ENCODE assay signal across 8 mouse cellular contexts in genomic region chr7:29171562-29172097, GRCm38 (mm10). TPM values are rescaled to one million over a fixed set of nuclear protein-coding genes. Genes with fewer than 3 reads are reported as not detected.
DNase-seq lines count a peak whose midpoint lies in the region; ATAC-seq lines count a peak whose summit lies in the region.

No protein-coding gene starts in this region.

- H3K27ac ChIP-seq in lung, embryonic 15.5 days: no peak overlapping the region
- no peak overlapping the region for H3K27ac ChIP-seq in embryonic facial prominence, embryonic 15.5 days (replicated peaks)
- no peak overlapping the region for H3K27ac ChIP-seq in limb, embryonic 12.5 days

- peak overlapping the region; percentile 44 for H3K9ac ChIP-seq in lung, embryonic 15.5 days
- peak overlapping the region; percentile 4; the same call in 1 of the 2 replicates for H3K9ac ChIP-seq in embryonic facial prominence, embryonic 15.5 days
- peak overlapping the region; percentile 56 for H3K9ac ChIP-seq in limb, embryonic 12.5 days (replicated peaks)

- H3K4me3 ChIP-seq in lung, embryonic 15.5 days: peak overlapping the region; percentile 61
- H3K4me3 ChIP-seq in embryonic facial prominence, embryonic 15.5 days (replicated peaks): peak overlapping the region; percentile 65
- peak overlapping the region; percentile 60 for H3K4me3 ChIP-seq in limb, embryonic 12.5 days (replicated peaks)

- no peak for DNase-seq in lung, adult 18-20 months
- peak; percentile 17 for DNase-seq in splenic B cell, adult 2 months (ENCODE audit: low read depth, low spot score)
- no peak for DNase-seq in adrenal gland, adult 2 months
- no peak for DNase-seq in right cerebral cortex, postnatal 36 days (ENCODE audit: low spot score in 2 of 2)
- DNase-seq in c-Kit-positive CD71-positive TER-119-positive erythroid progenitor cells, embryonic 14.5 days (ENCODE audit: low spot score): no peak

- peaks cover 42% of the 10 kb centered on the region for H3K4me1 ChIP-seq in lung, embryonic 15.5 days
- H3K4me1 ChIP-seq in embryonic facial prominence, embryonic 15.5 days: peaks cover 44% of the 10 kb centered on the region
- peaks cover 36% of the 10 kb centered on the region for H3K4me1 ChIP-seq in limb, embryonic 12.5 days (replicated peaks)

- peaks cover 59% of the 10 kb centered on the region for H3K27me3 ChIP-seq in lung, embryonic 15.5 days
- peaks cover 38% of the 10 kb centered on the region for H3K27me3 ChIP-seq in embryonic facial prominence, embryonic 15.5 days
- peaks cover 70% of the 10 kb centered on the region for H3K27me3 ChIP-seq in limb, embryonic 12.5 days
- H3K27me3 ChIP-seq in splenic B cell, adult 2 months (ENCODE audit: control insufficient read depth, insufficient read depth, low read length, poor library complexity, severe bottlenecking): no peaks in the 10 kb centered on the region; the same call in 1 of the 2 replicates

- ATAC-seq in lung, embryonic 15.5 days (ENCODE audit: borderline replicate concordance, extremely low read depth, low FRiP score, low TSS enrichment): no peak
- ATAC-seq in embryonic facial prominence, embryonic 15.5 days (ENCODE audit: insufficient number of reproducible peaks, low FRiP score, low TSS enrichment, low read depth): no peak
- no peak for ATAC-seq in limb, embryonic 12.5 days (ENCODE audit: insufficient number of reproducible peaks, insufficient read depth, low FRiP score, low TSS enrichment, low read depth)

- WGBS in lung, embryonic 15.5 days: 6% methylated on average over 34 of the region's 34 CpGs
- WGBS in embryonic facial prominence, embryonic 15.5 days: 6% methylated on average over 34 of the region's 34 CpGs
- 7% methylated on average over 34 of the region's 34 CpGs for WGBS in limb, embryonic 12.5 days

- H3K9me3 ChIP-seq in lung, embryonic 15.5 days: no peaks in the 10 kb centered on the region
- no peaks in the 10 kb centered on the region for H3K9me3 ChIP-seq in embryonic facial prominence, embryonic 15.5 days (replicated peaks)
- no peaks in the 10 kb centered on the region for H3K9me3 ChIP-seq in limb, embryonic 12.5 days

- H3K36me3 ChIP-seq in lung, embryonic 15.5 days: peaks cover 36% of the 10 kb centered on the region
- H3K36me3 ChIP-seq in embryonic facial prominence, embryonic 15.5 days: peaks cover 35% of the 10 kb centered on the region
- H3K36me3 ChIP-seq in limb, embryonic 12.5 days: peaks cover 43% of the 10 kb centered on the region
- H3K36me3 ChIP-seq in splenic B cell, adult 2 months (ENCODE audit: control insufficient read depth, insufficient read depth, low read length, poor library complexity, severe bottlenecking): peaks cover 5% of the 10 kb centered on the region; the same call in 1 of the 2 replicates

- H3K4me2 ChIP-seq in lung, embryonic 15.5 days: peak overlapping the region; percentile 91
- peak overlapping the region; percentile 88 for H3K4me2 ChIP-seq in embryonic facial prominence, embryonic 15.5 days (replicated peaks)
- H3K4me2 ChIP-seq in limb, embryonic 12.5 days: peak overlapping the region; percentile 83

RNA-seq across cellular contexts. Expression of gene Spred3, which starts 1.4 kb away (rescaled TPM):
- polyA plus RNA-seq in lung, embryonic 15.5 days (2015; fragmentation: Nextera tagmentation; extraction: Ambion mirVana): 1.4 and 2.3 TPM in 2 replicates
- 2.5 and 3.3 TPM in 2 replicates for polyA plus RNA-seq in embryonic facial prominence, embryonic 15.5 days (2015; fragmentation: Nextera tagmentation; extraction: Ambion mirVana)
- polyA plus RNA-seq in limb, embryonic 12.5 days (2016; fragmentation: Nextera tagmentation; extraction: Ambion mirVana): 5.0 and 6.6 TPM in 2 replicates
- total RNA-seq in adrenal gland, adult 2 months (2021): 1 to 10 TPM; 5.2 to 7.4 TPM
- polyA plus RNA-seq in adrenal gland, adult 2 months (2012; rRNA removed): 14.4 and 18.0 TPM in 2 replicates

RNA-seq across cellular contexts. Expression of gene Ggn, which starts 1.6 kb away (rescaled TPM):
- polyA plus RNA-seq in lung, embryonic 15.5 days (2015; fragmentation: Nextera tagmentation; extraction: Ambion mirVana): 0.34 and 0.74 TPM in 2 replicates
- polyA plus RNA-seq in embryonic facial prominence, embryonic 15.5 days (2015; fragmentation: Nextera tagmentation; extraction: Ambion mirVana): 0.51 and 0.69 TPM in 2 replicates
- polyA plus RNA-seq in limb, embryonic 12.5 days (2016; fragmentation: Nextera tagmentation; extraction: Ambion mirVana): 0.60 and 1.1 TPM in 2 replicates
- 1 to 10 TPM; 1.1 to 1.7 TPM for total RNA-seq in adrenal gland, adult 2 months (2021)
- polyA plus RNA-seq in adrenal gland, adult 2 months (2012; rRNA removed): 3.0 and 3.8 TPM in 2 replicates

RNA-seq across cellular contexts. Expression of gene Psmd8, which starts 8.9 kb away (rescaled TPM):
- 267 and 270 TPM in 2 replicates for polyA plus RNA-seq in lung, embryonic 15.5 days (2015; fragmentation: Nextera tagmentation; extraction: Ambion mirVana)
- 259 and 275 TPM in 2 replicates for polyA plus RNA-seq in embryonic facial prominence, embryonic 15.5 days (2015; fragmentation: Nextera tagmentation; extraction: Ambion mirVana)
- polyA plus RNA-seq in limb, embryonic 12.5 days (2016; fragmentation: Nextera tagmentation; extraction: Ambion mirVana): 292 and 305 TPM in 2 replicates
- total RNA-seq in adrenal gland, adult 2 months (2021): 100 to 1,000 TPM; 194 to 223 TPM
- polyA plus RNA-seq in adrenal gland, adult 2 months (2012; rRNA removed): 102 and 114 TPM in 2 replicates

RNA-seq across cellular contexts. Expression of gene Fam98c, which starts 15.6 kb away (rescaled TPM):
- polyA plus RNA-seq in lung, embryonic 15.5 days (2015; fragmentation: Nextera tagmentation; extraction: Ambion mirVana): 17.7 and 19.3 TPM in 2 replicates
- polyA plus RNA-seq in embryonic facial prominence, embryonic 15.5 days (2015; fragmentation: Nextera tagmentation; extraction: Ambion mirVana): 22.8 and 24.6 TPM in 2 replicates
- 14.2 and 16.4 TPM in 2 replicates for polyA plus RNA-seq in limb, embryonic 12.5 days (2016; fragmentation: Nextera tagmentation; extraction: Ambion mirVana)
- total RNA-seq in adrenal gland, adult 2 months (2021): 10 to 100 TPM in 1 of 2 experiments, 1 to 10 TPM in 1; 9.7 to 12.1 TPM
- polyA plus RNA-seq in adrenal gland, adult 2 months (2012; rRNA removed): 35.2 and 43.4 TPM in 2 replicates

RNA-seq across cellular contexts. Expression of gene Rasgrp4, which starts 37.0 kb away (rescaled TPM):
- polyA plus RNA-seq in lung, embryonic 15.5 days (2015; fragmentation: Nextera tagmentation; extraction: Ambion mirVana): 1.1 and 1.7 TPM in 2 replicates
- 0.63 and 0.95 TPM in 2 replicates for polyA plus RNA-seq in embryonic facial prominence, embryonic 15.5 days (2015; fragmentation: Nextera tagmentation; extraction: Ambion mirVana)
- polyA plus RNA-seq in limb, embryonic 12.5 days (2016; fragmentation: Nextera tagmentation; extraction: Ambion mirVana): 0.93 and 1.3 TPM in 2 replicates
- 1 to 10 TPM; 1.2 to 1.5 TPM for total RNA-seq in adrenal gland, adult 2 months (2021)
- polyA plus RNA-seq in adrenal gland, adult 2 months (2012; rRNA removed): 3.2 and 3.9 TPM in 2 replicates

Comparison
In these comparisons a context has a peak if more than half of its experiments do, and no peak if none do; other contexts are left out.
1. H3K9ac ChIP-seq: peak in every context shown above with its lines; median percentile 56 in limb, embryonic 12.5 days; 44 in lung, embryonic 15.5 days; 4 in embryonic facial prominence, embryonic 15.5 days.